Mouse (Mus musculus) forebrain, embryonic 13.5 days (tissue): ENCODE results near the gene 4930590J08Rik. TPM values are rescaled to one million over a fixed set of nuclear protein-coding genes. Genes with fewer than 3 reads are reported as not detected.
"Not testable (repeated sequence)": the region's sequence is repeated elsewhere in the genome, so short reads cannot be mapped to it uniquely, and the experiment has no call there.

Experiments used
- ATAC-seq: fragments of 200-750 bp; cut with Nextera tagmentation; 2 replicates; pipeline ENCODE4 v1.8.0; 2017
- H3K27ac ChIP-seq: fragments of 300-500 bp; sonication (generic); 2 replicates; pipeline ENCODE4 v1.5.1; 2015; ENCODE audit warnings: inconsistent platforms, mild to moderate bottlenecking, moderate library complexity
- H3K27me3 ChIP-seq: fragments of 300-500 bp; sonication (generic); 2 replicates; pipeline ENCODE4 v1.6.1; 2015; ENCODE audit warnings: mild to moderate bottlenecking, inconsistent platforms
- H3K36me3 ChIP-seq: fragments of 300-500 bp; sonication (generic); 2 replicates; pipeline ENCODE4 v1.6.1; 2015; ENCODE audit warnings: mild to moderate bottlenecking, inconsistent platforms; ENCODE audit not compliant: poor library complexity, severe bottlenecking
- H3K4me1 ChIP-seq: fragments of 300-500 bp; sonication (generic); 2 replicates; pipeline ENCODE4 v1.6.1; 2015; ENCODE audit warnings: inconsistent platforms
- H3K4me2 ChIP-seq: fragments of 300-500 bp; sonication (generic); 2 replicates; pipeline ENCODE4 v1.6.1; 2015; ENCODE audit warnings: inconsistent platforms, mild to moderate bottlenecking, moderate library complexity
- H3K4me3 ChIP-seq: fragments of 300-500 bp; sonication (generic); 2 replicates; pipeline ENCODE4 v1.5.1; 2015; ENCODE audit warnings: mild to moderate bottlenecking, inconsistent platforms
- H3K9ac ChIP-seq: fragments of 300-500 bp; sonication (generic); 2 replicates; pipeline ENCODE4 v1.6.1; 2015; ENCODE audit warnings: mild to moderate bottlenecking, inconsistent platforms
- H3K9me3 ChIP-seq: fragments of 300-500 bp; sonication (generic); replicated peaks from 2 replicates; pipeline ENCODE4 v1.6.1; 2016; ENCODE audit warnings: inconsistent platforms
- WGBS: fragments of 180-500 bp; shearing (Covaris S2); methylation state at CpG from one replicate; pipeline ENCODE4 v1.1.7; 2015; 5-methylcytosine and 5-hydroxymethylcytosine counted together
- polyA plus RNA-seq: library from polyadenylated mRNA; unstranded; fragments of >200 nt; fragmentation: Nextera tagmentation; extraction: Ambion mirVana; gene quantifications from 2 replicates; pipeline ENCODE4 v1.2.1, GENCODE M21; 2015

4930590J08Rik gene
- 0.62 and 1.4 TPM in 2 replicates for polyA plus RNA-seq

DNA sequence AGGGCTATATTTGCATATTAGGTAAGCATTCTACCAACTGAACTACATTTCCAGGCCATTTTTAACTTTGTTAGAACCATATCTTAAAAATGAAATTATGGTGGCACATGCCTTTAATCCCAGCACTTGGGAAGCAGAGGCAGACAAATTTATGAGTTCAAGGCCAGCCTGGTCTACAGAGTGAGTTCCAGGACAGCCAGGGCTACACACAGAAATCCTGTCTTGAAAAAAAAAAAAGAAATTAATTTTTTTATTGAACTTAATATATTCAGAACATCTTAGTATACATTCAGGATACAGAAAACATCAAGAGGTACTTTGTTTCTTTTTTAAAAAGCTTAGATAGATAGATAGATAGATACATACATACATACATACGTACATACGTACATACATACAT lies at the start of gene 4930590J08Rik:
Gene 4930590J08Rik, plus strand, starts transcription at position 301 of the 400 bp plus-strand sequence.
- H3K27me3 ChIP-seq, H3K4me1 ChIP-seq, H3K9me3 ChIP-seq, ATAC-seq, H3K4me2 ChIP-seq, H3K4me3 ChIP-seq, H3K9ac ChIP-seq, H3K27ac ChIP-seq: not testable (repeated sequence)
- WGBS = 99% methylated on average over 2 of the region's 2 CpGs
- H3K36me3 ChIP-seq = peaks cover 46% of the 10 kb centered on the region

DNA sequence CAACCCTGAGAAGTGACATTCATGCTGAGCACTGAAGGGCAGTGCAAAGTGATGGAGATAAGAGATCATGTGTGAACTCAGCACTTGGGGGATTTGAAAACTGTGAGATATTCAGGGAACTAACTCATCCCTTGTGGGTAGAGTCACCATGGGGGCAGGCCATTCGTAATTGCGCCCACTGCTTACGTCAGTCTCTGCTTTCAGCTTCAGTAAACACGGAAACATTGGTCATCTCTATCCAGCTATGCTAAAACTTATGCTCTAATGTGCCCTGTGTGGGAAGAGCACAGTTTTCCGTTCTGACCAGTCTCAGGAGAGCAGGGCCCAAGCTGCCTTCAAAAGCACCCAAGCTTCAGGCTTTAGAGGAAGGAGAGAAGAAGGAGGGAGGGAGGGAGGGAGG lies 44.3 kb upstream of the 4930590J08Rik start:
- Histone ChIP-seq H3K9me3 (no peaks in the 10 kb centered on the region), H3K4me1 (no peaks in the 10 kb centered on the region), H3K9ac (no peak overlapping the region), H3K27me3 (0 out of 2 replicates have a peak, but pooled peaks cover 2% of the 10 kb centered on the region), H3K4me2 (no peak overlapping the region), H3K27ac (no peak overlapping the region), H3K36me3 (no peaks in the 10 kb centered on the region), H3K4me3 (no peak overlapping the region)
- WGBS = 79% methylated on average over 5 of the region's 5 CpGs
- ATAC-seq = no peak

DNA sequence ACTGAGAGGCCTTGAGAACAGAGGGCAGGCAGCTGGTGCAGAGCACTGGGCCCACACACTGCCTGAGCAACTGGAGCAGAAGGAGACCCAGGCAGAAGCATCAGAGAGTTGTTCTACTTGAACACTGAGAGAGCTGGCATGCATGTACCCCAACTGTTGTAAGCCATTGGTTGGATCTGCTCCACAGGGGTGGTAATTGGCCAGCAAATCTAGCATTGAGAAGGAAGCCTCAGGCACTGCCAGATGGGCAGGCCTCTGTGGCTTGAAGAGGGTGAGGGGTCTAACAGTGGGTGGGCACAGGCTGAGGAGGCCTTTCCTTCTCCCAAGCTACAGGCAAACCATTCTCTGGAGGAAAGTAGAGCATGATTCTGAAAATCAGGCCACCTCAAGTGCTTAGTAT lies 39.8 kb upstream of the 4930590J08Rik start:
- no peak for ATAC-seq
- Histone ChIP-seq H3K36me3 (no peaks in the 10 kb centered on the region), H3K27ac (no peak overlapping the region), H3K4me3 (no peak overlapping the region), H3K27me3 (peaks cover 3% of the 10 kb centered on the region; the same call in 1 of the 2 replicates), H3K9me3 (no peaks in the 10 kb centered on the region), H3K9ac (no peak overlapping the region), H3K4me2 (no peak overlapping the region), H3K4me1 (no peaks in the 10 kb centered on the region)

GRCm38 (mm10) chr6:91864595-91864994 lies 38.0 kb upstream of the 4930590J08Rik start:
- Histone ChIP-seq H3K4me1 (no peaks in the 10 kb centered on the region), H3K9me3 (no peaks in the 10 kb centered on the region), H3K36me3 (no peaks in the 10 kb centered on the region)

GRCm38 (mm10) chr6:91865601-91866000 lies 37.0 kb upstream of the 4930590J08Rik start:
- no peaks in the 10 kb centered on the region for H3K4me1 ChIP-seq
- 83% methylated on average over 11 of the region's 11 CpGs for WGBS
- H3K4me2 ChIP-seq = no peak overlapping the region
- H3K27me3 ChIP-seq = peaks cover 3% of the 10 kb centered on the region; the same call in 1 of the 2 replicates
- H3K27ac ChIP-seq = no peak overlapping the region
- H3K9me3 ChIP-seq = no peaks in the 10 kb centered on the region
- ATAC-seq = no peak
- H3K4me3 ChIP-seq = no peak overlapping the region
- no peaks in the 10 kb centered on the region for H3K36me3 ChIP-seq
- H3K9ac ChIP-seq = no peak overlapping the region

More at GRCm38 (mm10) chr6:91864595-91864994, 38.0 kb upstream of the 4930590J08Rik start:
- ATAC-seq = no peak
- Histone ChIP-seq H3K27me3 (peaks cover 3% of the 10 kb centered on the region; the same call in 1 of the 2 replicates), H3K9ac (no peak overlapping the region), H3K27ac (no peak overlapping the region), H3K4me2 (no peak overlapping the region), H3K4me3 (no peak overlapping the region)
- WGBS = 77% methylated on average over 5 of the region's 5 CpGs

DNA sequence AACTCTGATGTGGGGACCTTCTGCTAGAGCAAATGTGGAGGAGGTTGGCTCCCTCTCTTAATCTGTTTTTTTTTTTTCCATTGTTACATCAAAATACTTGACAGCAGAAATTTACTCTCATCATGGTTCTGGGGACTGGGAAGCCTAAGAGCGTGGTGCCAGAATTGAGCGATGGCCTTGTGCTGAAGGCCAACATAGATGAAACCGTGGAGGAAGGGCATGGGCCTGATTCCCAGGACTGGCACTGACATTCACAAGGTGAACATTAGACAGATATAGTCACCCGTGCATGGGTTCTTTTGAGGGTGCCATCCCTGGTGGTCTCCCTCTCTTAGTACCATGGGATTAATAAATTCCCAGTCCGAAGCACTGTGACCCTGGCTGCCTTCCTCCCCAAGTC lies 34.5 kb upstream of the 4930590J08Rik start:
- WGBS = 90% methylated on average over 5 of the region's 5 CpGs
- H3K4me2 ChIP-seq = no peak overlapping the region
- H3K27ac ChIP-seq = no peak overlapping the region
- no peak overlapping the region for H3K9ac ChIP-seq
- no peak overlapping the region for H3K4me3 ChIP-seq
- no peak for ATAC-seq
- H3K9me3 ChIP-seq = no peaks in the 10 kb centered on the region
- no peaks in the 10 kb centered on the region for H3K36me3 ChIP-seq
- no peaks in the 10 kb centered on the region for H3K4me1 ChIP-seq
- H3K27me3 ChIP-seq = peaks cover 11% of the 10 kb centered on the region; the same call in 1 of the 2 replicates

- no peak for ATAC-seq
- Histone ChIP-seq H3K9ac (no peak overlapping the region), H3K4me2 (no peak overlapping the region), H3K36me3 (no peaks in the 10 kb centered on the region), H3K9me3 (no peaks in the 10 kb centered on the region), H3K27me3 (peaks cover 25% of the 10 kb centered on the region; the same call in 1 of the 2 replicates), H3K4me1 (peaks cover 4% of the 10 kb centered on the region), H3K27ac (no peak overlapping the region), H3K4me3 (no peak overlapping the region)
- 66% methylated on average over 2 of the region's 2 CpGs for WGBS
Observed at GRCm38 (mm10) chr6:91872781-91873180, 29.8 kb upstream of the 4930590J08Rik start.

DNA sequence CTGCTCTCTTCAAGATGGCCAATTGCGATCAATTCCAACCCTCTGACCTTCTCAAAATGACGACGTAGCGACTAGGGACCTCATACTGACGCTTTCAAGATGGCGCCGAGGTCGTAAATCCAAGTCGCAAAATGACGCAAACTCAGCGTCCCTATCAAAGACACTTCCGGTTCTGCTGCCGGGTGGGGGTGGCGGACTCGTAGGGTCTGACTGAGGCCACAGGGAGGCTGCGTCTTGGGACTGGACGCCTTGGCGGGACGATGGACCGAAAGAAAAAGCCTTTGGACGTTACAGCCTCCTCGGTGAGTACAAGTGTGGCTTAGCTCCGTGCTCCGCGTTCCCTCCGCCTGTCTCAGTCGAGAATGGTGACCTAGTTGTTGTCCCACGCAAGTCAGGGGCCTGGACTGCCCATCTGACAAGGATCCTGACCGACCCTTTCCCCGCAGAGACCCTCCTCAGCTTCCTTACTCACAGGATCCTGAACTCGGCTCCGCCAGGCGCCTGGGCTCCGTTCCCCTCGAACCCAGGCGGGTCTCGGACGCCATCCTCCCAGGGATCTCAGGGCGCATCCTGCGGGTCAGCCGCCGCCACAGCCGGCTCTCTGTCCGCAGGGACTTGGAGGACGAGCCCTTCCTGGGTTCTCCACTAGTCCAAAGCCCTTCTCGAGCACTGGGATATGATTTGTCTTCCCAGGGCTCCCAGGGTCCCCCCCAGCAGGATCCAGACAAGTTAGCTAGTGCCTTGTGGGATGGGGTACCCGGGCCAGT lies 24.5 kb upstream of the 4930590J08Rik start, which contains the start of gene Ccdc174:
Gene Ccdc174, plus strand, starts transcription at position 169 of the 767 bp plus-strand sequence.
- Histone ChIP-seq H3K4me1 (peaks cover 20% of the 10 kb centered on the region), H3K4me2 (peak within 1 kb of the TSS; percentile 77), H3K36me3 (peaks cover 21% of the 10 kb centered on the region), H3K27me3 (peaks cover 18% of the 10 kb centered on the region; the same call in 1 of the 2 replicates), H3K4me3 (peak within 1 kb of the TSS; percentile 95), H3K9me3 (no peaks in the 10 kb centered on the region), H3K27ac (peak within 1 kb of the TSS; percentile 73; the same call in 1 of the 2 replicates), H3K9ac (peak within 1 kb of the TSS; percentile 94)
- under 1% methylated on average over 47 of the region's 47 CpGs for WGBS
- ATAC-seq = peak; percentile 96

GRCm38 (mm10) chr6:91883859-91884258 lies 18.8 kb upstream of the 4930590J08Rik start:
- no peak overlapping the region for H3K9ac ChIP-seq
- peaks cover 12% of the 10 kb centered on the region for H3K4me1 ChIP-seq
- ATAC-seq = no peak
- H3K4me2 ChIP-seq = no peak overlapping the region
- no peaks in the 10 kb centered on the region for H3K9me3 ChIP-seq
- peaks cover 69% of the 10 kb centered on the region for H3K36me3 ChIP-seq
- H3K27me3 ChIP-seq = no peaks in the 10 kb centered on the region
- H3K27ac ChIP-seq = no peak overlapping the region
- H3K4me3 ChIP-seq = no peak overlapping the region
- 93% methylated on average over 2 of the region's 2 CpGs for WGBS

- WGBS = 66% methylated on average over 3 of the region's 3 CpGs
- Histone ChIP-seq H3K27me3 (no peaks in the 10 kb centered on the region), H3K36me3 (peaks cover 87% of the 10 kb centered on the region), H3K4me2 (no peak overlapping the region), H3K9me3 (no peaks in the 10 kb centered on the region), H3K9ac (no peak overlapping the region), H3K4me3 (no peak overlapping the region), H3K4me1 (no peaks in the 10 kb centered on the region; the same call in 1 of the 2 replicates), H3K27ac (no peak overlapping the region; the same call in 1 of the 2 replicates)
- no peak for ATAC-seq
Observed at GRCm38 (mm10) chr6:91889255-91889906, 13.2 kb upstream of the 4930590J08Rik start.

GRCm38 (mm10) chr6:91890615-91891014 lies 12.0 kb upstream of the 4930590J08Rik start:
- no peak overlapping the region for H3K4me3 ChIP-seq
- H3K4me1 ChIP-seq = no peaks in the 10 kb centered on the region; the same call in 1 of the 2 replicates
- no peak overlapping the region for H3K9ac ChIP-seq
- no peaks in the 10 kb centered on the region for H3K9me3 ChIP-seq
- ATAC-seq = no peak
- peak overlapping the region; percentile 40; the same call in 1 of the 2 replicates for H3K27ac ChIP-seq
- no peaks in the 10 kb centered on the region for H3K27me3 ChIP-seq
- 91% methylated on average over 5 of the region's 5 CpGs for WGBS
- H3K36me3 ChIP-seq = peaks cover 88% of the 10 kb centered on the region
- H3K4me2 ChIP-seq = no peak overlapping the region

- Histone ChIP-seq H3K4me3 (no peak overlapping the region), H3K27me3 (no peaks in the 10 kb centered on the region), H3K9me3 (no peaks in the 10 kb centered on the region), H3K27ac (no peak overlapping the region), H3K9ac (no peak overlapping the region), H3K4me2 (no peak overlapping the region), H3K4me1 (no peaks in the 10 kb centered on the region; the same call in 1 of the 2 replicates), H3K36me3 (peaks cover 90% of the 10 kb centered on the region)
- 97% methylated on average over 2 of the region's 2 CpGs for WGBS
- no peak for ATAC-seq
Observed at GRCm38 (mm10) chr6:91891776-91892175, 10.8 kb upstream of the 4930590J08Rik start.
